Mouse (Mus musculus): ENCODE measurements around the gene Mybph.

Gene Mybph

GRCm38 (mm10) chr1:134193126-134193525 is at the start of gene Mybph:
Mybph (plus strand) TSS chr1:134193448.
- DNase-seq, result no peak

- DNase-seq, result no peak
Observed at GRCm38 (mm10) chr1:134146066-134146465, 47.2 kb upstream of the Mybph start.

- DNase-seq, result no peak
Observed at GRCm38 (mm10) chr1:134150076-134150475, 43.2 kb upstream of the Mybph start.

- no peak for DNase-seq
Observed at GRCm38 (mm10) chr1:134150745-134151144, 42.5 kb upstream of the Mybph start.

- peak; percentile 10 to 63 for DNase-seq
Observed at GRCm38 (mm10) chr1:134151655-134152412, 41.4 kb upstream of the Mybph start.

- DNase-seq, result no peak
Observed at GRCm38 (mm10) chr1:134152626-134153590, 40.3 kb upstream of the Mybph start.

- no peak for DNase-seq
Observed at GRCm38 (mm10) chr1:134154121-134154520, 39.1 kb upstream of the Mybph start.

GRCm38 (mm10) chr1:134154655-134155054 is 38.6 kb upstream of the Mybph start:
- no peak for DNase-seq

- DNase-seq, result no peak
Observed at GRCm38 (mm10) chr1:134160404-134160803, 32.8 kb upstream of the Mybph start.

GRCm38 (mm10) chr1:134161399-134161798 is 31.8 kb upstream of the Mybph start:
- DNase-seq, result no peak

GRCm38 (mm10) chr1:134162510-134163225 is 30.6 kb upstream of the Mybph start:
- DNase-seq, result no peak

GRCm38 (mm10) chr1:134163476-134163875 is 29.8 kb upstream of the Mybph start:
- no peak for DNase-seq

- DNase-seq, result no peak
Observed at GRCm38 (mm10) chr1:134164454-134164853, 28.8 kb upstream of the Mybph start.

GRCm38 (mm10) chr1:134166547-134166946 is 26.7 kb upstream of the Mybph start:
- no peak for DNase-seq

GRCm38 (mm10) chr1:134167416-134168305 is 25.6 kb upstream of the Mybph start:
- no peak for DNase-seq

- no peak for DNase-seq
Observed at GRCm38 (mm10) chr1:134168567-134168966, 24.7 kb upstream of the Mybph start.

- no peak for DNase-seq
Observed at GRCm38 (mm10) chr1:134168985-134169697, 24.1 kb upstream of the Mybph start.

- DNase-seq, result no peak
Observed at GRCm38 (mm10) chr1:134173081-134173480, 20.2 kb upstream of the Mybph start.

GRCm38 (mm10) chr1:134177976-134178375 is 15.3 kb upstream of the Mybph start:
- DNase-seq, result no peak

- no peak for DNase-seq
Observed at GRCm38 (mm10) chr1:134182025-134182424, 11.2 kb upstream of the Mybph start, which contains the start of gene Chil1. Chil1 (plus strand) TSS chr1:134182176.

- no peak for DNase-seq
Observed at GRCm38 (mm10) chr1:134184089-134184488, 9.2 kb upstream of the Mybph start.
